Mouse (Mus musculus): ENCODE measurements around the gene Igsf6. TPM values are rescaled to one million over a fixed set of nuclear protein-coding genes. Genes with fewer than 3 reads are reported as not detected.

The Igsf6 gene
- total RNA-seq, 1 experiment: not detected

DNA sequence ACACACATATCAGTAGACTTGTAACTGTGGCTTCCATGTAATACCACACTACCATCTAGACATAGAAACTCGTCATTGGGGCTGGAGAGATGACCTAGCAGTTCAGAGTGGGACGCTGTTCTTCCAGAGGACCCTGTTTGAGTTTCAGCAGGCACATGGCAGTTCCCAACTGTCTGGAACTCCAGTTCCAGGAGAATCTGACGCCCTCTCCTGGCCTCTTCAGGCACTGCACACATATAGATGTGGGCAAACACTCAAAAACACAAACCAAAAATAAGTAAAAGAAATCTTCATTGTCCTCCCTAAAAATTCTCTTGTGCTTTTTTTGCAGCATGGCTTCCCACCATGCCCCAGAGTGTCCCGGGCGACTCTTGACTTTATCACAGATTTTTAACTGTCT is 14.4 kb upstream of the Igsf6 start:
- no peak overlapping the region for H3K9ac ChIP-seq (ENCODE audit: insufficient read depth, low read depth, low read length, poor library complexity, severe bottlenecking)
- in situ Hi-C loops (cut with MboI; ENCODE audit: low sequenced_read_pairs in 2 of 2, unreplicated experiment in 2 of 2): no loop called here
- no peaks in the 10 kb centered on the region for H3K4me1 ChIP-seq (ENCODE audit: control insufficient read depth in 2 of 2, insufficient read depth in 2 of 2, low read length in 2 of 2, poor library complexity in 1 of 2)
- no peak overlapping the region for H3K27ac ChIP-seq (ENCODE audit: insufficient read depth, low read depth, low read length, poor library complexity, severe bottlenecking)
- H3K4me3 ChIP-seq (ENCODE audit: insufficient read depth in 1 of 2, low read depth in 1 of 2, low read length in 2 of 2, poor library complexity in 1 of 2, severe bottlenecking in 1 of 2): no peak overlapping the region
- TF ChIP-seq HCFC1 (IDR thresholded peaks at IDR 0.05; ENCODE audit: borderline replicate concordance, insufficient read depth, low read length): no peak
- TF ChIP-seq ZC3H11A (IDR thresholded peaks at IDR 0.05; ENCODE audit: borderline replicate concordance, low read depth, low read length): no peak; the same call in 1 of the 2 replicates
- no peak for TF ChIP-seq MAFK (IDR thresholded peaks at IDR 0.05; ENCODE audit: insufficient read depth, low read depth, low read length)
- no peak for TF ChIP-seq CHD2 (IDR thresholded peaks at IDR 0.05; ENCODE audit: low read depth, low read length)
- TF ChIP-seq ZNF384 (IDR thresholded peaks at IDR 0.05; ENCODE audit: low read depth, low read length): no peak
- DNase-seq (ENCODE audit: low read depth, low spot score): peak; percentile 19
- no peaks in the 10 kb centered on the region for H3K36me3 ChIP-seq (ENCODE audit: control insufficient read depth, insufficient read depth, low read length, poor library complexity, severe bottlenecking)
- H3K9me3 ChIP-seq (ENCODE audit: control insufficient read depth, insufficient read depth, low read depth, low read length): no peaks in the 10 kb centered on the region

DNA sequence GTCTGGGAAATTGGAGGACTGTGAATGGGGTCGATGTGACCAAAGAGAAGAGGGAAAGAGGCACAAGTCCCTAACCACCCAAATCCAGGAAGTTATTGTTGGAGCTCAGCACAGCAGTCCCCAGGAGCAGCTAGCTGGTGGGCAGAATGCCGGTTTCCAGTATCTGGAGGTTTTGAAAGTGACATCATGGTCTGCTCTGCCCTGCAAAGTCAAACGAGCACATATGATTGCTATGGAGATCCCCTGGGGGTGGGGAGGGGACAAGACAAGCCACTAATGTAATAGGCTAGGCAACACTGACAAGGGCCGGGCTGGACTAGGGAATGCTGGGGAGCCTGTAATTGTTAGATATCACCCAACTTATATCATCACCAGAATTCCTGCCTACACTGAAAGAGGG is 11.1 kb upstream of the Igsf6 start:
- Histone ChIP-seq H3K36me3 (ENCODE audit: control insufficient read depth, insufficient read depth, low read length, poor library complexity, severe bottlenecking) (no peaks in the 10 kb centered on the region), H3K4me1 (ENCODE audit: control insufficient read depth in 2 of 2, insufficient read depth in 2 of 2, low read length in 2 of 2, poor library complexity in 1 of 2) (no peaks in the 10 kb centered on the region), H3K27ac (ENCODE audit: insufficient read depth, low read depth, low read length, poor library complexity, severe bottlenecking) (no peak overlapping the region), H3K4me3 (ENCODE audit: insufficient read depth in 1 of 2, low read depth in 1 of 2, low read length in 2 of 2, poor library complexity in 1 of 2, severe bottlenecking in 1 of 2) (no peak overlapping the region), H3K9me3 (ENCODE audit: control insufficient read depth, insufficient read depth, low read depth, low read length) (no peaks in the 10 kb centered on the region), H3K9ac (ENCODE audit: insufficient read depth, low read depth, low read length, poor library complexity, severe bottlenecking) (no peak overlapping the region)
- TF ChIP-seq CHD2 (IDR thresholded peaks at IDR 0.05; ENCODE audit: low read depth, low read length) (no peak), ZNF384 (IDR thresholded peaks at IDR 0.05; ENCODE audit: low read depth, low read length) (no peak), HCFC1 (IDR thresholded peaks at IDR 0.05; ENCODE audit: borderline replicate concordance, insufficient read depth, low read length) (no peak), MAFK (IDR thresholded peaks at IDR 0.05; ENCODE audit: insufficient read depth, low read depth, low read length) (no peak), ZC3H11A (IDR thresholded peaks at IDR 0.05; ENCODE audit: borderline replicate concordance, low read depth, low read length) (no peak)
- in situ Hi-C loops (cut with MboI; ENCODE audit: low sequenced_read_pairs in 2 of 2, unreplicated experiment in 2 of 2): no loop called here
- no peak for DNase-seq (ENCODE audit: low read depth, low spot score)

DNA sequence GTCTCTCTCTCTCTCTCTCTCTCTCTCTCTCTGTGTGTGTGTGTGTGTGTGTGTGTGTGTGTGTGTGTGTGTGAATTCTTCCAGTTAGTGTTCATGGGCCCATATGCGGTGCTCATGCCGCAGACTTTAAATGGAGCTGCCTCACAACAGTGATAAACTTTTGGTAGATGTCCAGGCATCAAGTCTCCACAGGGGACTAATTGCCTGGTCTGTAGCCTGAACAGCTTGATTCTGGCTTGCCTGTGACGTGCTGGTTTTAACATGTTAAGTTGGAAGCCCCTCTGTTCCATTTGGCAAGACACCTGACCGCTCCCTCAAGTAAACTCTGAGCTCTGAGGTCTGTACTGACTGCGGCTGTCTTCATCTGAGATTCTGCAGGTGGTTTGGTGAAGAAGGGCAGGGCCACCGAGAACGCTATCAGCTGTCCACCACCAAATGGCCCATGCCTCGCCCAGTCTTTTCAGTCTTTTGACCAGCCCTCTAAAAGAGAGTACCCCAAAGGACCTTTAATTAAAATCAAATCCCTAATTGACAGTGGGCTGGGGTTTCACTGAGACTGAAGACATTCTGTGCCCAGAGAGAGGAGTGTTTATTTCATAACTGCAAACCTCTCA is 10.6 kb upstream of the Igsf6 start:
- in situ Hi-C loops (cut with MboI; ENCODE audit: low sequenced_read_pairs in 2 of 2, unreplicated experiment in 2 of 2): no loop called here

DNA sequence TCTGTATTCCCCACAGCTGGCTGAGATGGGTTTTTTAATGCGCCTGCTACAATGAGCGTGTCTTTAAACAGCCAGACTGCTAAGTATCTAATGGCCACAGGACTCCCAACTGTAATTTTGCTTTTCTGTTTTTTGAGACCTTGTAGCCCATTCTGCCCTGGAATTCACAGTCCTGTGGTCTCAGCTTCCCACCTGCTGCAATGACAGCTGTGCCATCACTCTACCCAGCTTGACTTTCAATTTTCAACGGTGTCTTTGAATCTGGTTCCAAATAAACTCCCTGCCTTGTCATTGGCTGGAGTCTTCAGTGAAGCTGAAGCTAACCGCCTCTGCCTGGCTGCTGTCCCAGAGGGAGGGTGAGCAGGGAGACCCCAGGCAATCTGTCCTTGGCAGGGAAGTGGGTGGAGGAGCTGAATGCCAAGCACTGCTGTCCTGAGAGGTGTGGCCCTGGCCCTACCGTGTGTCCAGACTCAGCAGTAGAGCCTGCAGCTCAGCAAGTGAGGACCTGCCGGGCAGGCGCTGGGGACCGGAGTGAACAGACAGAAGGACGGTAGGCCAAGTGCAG is 8.7 kb upstream of the Igsf6 start:
- no peaks in the 10 kb centered on the region for H3K36me3 ChIP-seq (ENCODE audit: control insufficient read depth, insufficient read depth, low read length, poor library complexity, severe bottlenecking)
- in situ Hi-C loops (cut with MboI; ENCODE audit: low sequenced_read_pairs in 2 of 2, unreplicated experiment in 2 of 2): no loop called here
- H3K9me3 ChIP-seq (ENCODE audit: control insufficient read depth, insufficient read depth, low read depth, low read length): no peaks in the 10 kb centered on the region
- TF ChIP-seq HCFC1 (IDR thresholded peaks at IDR 0.05; ENCODE audit: borderline replicate concordance, insufficient read depth, low read length) (no peak), MAFK (IDR thresholded peaks at IDR 0.05; ENCODE audit: insufficient read depth, low read depth, low read length) (no peak), ZNF384 (IDR thresholded peaks at IDR 0.05; ENCODE audit: low read depth, low read length) (no peak), ZC3H11A (IDR thresholded peaks at IDR 0.05; ENCODE audit: borderline replicate concordance, low read depth, low read length) (no peak), CHD2 (IDR thresholded peaks at IDR 0.05; ENCODE audit: low read depth, low read length) (no peak)
- no peak for DNase-seq (ENCODE audit: low read depth, low spot score)
- H3K9ac ChIP-seq (ENCODE audit: insufficient read depth, low read depth, low read length, poor library complexity, severe bottlenecking): no peak overlapping the region
- H3K4me1 ChIP-seq (ENCODE audit: control insufficient read depth in 2 of 2, insufficient read depth in 2 of 2, low read length in 2 of 2, poor library complexity in 1 of 2): no peaks in the 10 kb centered on the region
- no peak overlapping the region for H3K4me3 ChIP-seq (ENCODE audit: insufficient read depth in 1 of 2, low read depth in 1 of 2, low read length in 2 of 2, poor library complexity in 1 of 2, severe bottlenecking in 1 of 2)
- no peak overlapping the region for H3K27ac ChIP-seq (ENCODE audit: insufficient read depth, low read depth, low read length, poor library complexity, severe bottlenecking)

More for the DNA sequence above, 10.6 kb upstream of the Igsf6 start:
- no peak for TF ChIP-seq MAFK (IDR thresholded peaks at IDR 0.05; ENCODE audit: insufficient read depth, low read depth, low read length)
- no peak for TF ChIP-seq ZC3H11A (IDR thresholded peaks at IDR 0.05; ENCODE audit: borderline replicate concordance, low read depth, low read length)
- TF ChIP-seq ZNF384 (IDR thresholded peaks at IDR 0.05; ENCODE audit: low read depth, low read length): no peak
- TF ChIP-seq HCFC1 (IDR thresholded peaks at IDR 0.05; ENCODE audit: borderline replicate concordance, insufficient read depth, low read length): no peak
- TF ChIP-seq CHD2 (IDR thresholded peaks at IDR 0.05; ENCODE audit: low read depth, low read length): no peak
- Histone ChIP-seq H3K9me3 (ENCODE audit: control insufficient read depth, insufficient read depth, low read depth, low read length) (no peaks in the 10 kb centered on the region), H3K4me3 (ENCODE audit: insufficient read depth in 1 of 2, low read depth in 1 of 2, low read length in 2 of 2, poor library complexity in 1 of 2, severe bottlenecking in 1 of 2) (no peak overlapping the region), H3K27ac (ENCODE audit: insufficient read depth, low read depth, low read length, poor library complexity, severe bottlenecking) (no peak overlapping the region), H3K36me3 (ENCODE audit: control insufficient read depth, insufficient read depth, low read length, poor library complexity, severe bottlenecking) (no peaks in the 10 kb centered on the region), H3K9ac (ENCODE audit: insufficient read depth, low read depth, low read length, poor library complexity, severe bottlenecking) (no peak overlapping the region), H3K4me1 (ENCODE audit: control insufficient read depth in 2 of 2, insufficient read depth in 2 of 2, low read length in 2 of 2, poor library complexity in 1 of 2) (no peaks in the 10 kb centered on the region)
- DNase-seq (ENCODE audit: low read depth, low spot score): no peak

Measured in ES-E14 (cell line).